Mouse (Mus musculus) adrenal gland, adult 2 months (tissue): ENCODE data around the gene Ube2z. TPM values are rescaled to one million over a fixed set of nuclear protein-coding genes. Genes with fewer than 3 reads are reported as not detected.

Source experiments
- DNase-seq: peaks from one replicate; pipeline ENCODE4 v3.0.0; 2021
- polyA plus RNA-seq: library from polyadenylated mRNA; depleted of rRNA; stranded (reverse); fragments of >200 nt; gene quantifications from 2 replicates; pipeline ENCODE4 v1.2.3, GENCODE M21; 2012; rRNA removed
- total RNA-seq, 2 experiments: library from RNA; stranded (reverse); gene quantifications; 2 replicates each; pipeline ENCODE4 v1.2.3; 2021

Gene Ube2z
- total and polyA plus RNA-seq, 3 experiments: 20.7 to 46.5 (median 45.3) TPM

DNA sequence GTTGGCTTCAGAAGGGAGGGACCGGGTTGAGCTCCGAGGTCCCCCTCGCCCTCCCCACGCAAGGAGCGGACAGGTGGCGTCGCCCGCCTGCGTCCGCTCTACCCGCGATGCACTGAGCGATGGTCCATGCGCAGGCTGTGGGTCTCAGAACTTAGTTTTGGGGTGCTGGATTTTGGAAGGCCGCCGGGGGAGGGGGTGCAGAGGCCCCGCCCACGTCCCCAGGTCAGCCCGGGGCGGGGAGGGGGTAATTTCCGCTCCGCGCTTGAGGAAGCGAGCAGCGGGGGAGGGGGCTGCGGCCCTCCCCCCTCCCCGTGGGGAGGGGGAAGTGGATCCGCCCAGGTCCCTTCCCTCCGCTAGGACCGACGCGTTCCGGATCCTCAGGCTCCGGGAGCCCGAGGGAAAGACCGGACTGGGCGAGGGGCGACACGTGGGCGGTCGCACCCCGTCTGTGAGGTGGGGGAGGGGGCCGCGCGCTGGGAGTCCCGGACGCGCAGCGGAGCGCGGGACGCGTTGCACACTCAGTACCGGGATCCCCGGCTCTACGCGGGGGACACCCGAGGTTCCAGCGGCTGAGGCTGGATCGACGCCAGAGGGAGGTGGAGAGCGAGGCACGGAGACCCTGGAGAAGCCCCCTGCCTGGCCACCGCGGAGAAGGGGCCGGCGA lies 58.2 kb downstream of the Ube2z start:
- peak; percentile 34 for DNase-seq

DNA sequence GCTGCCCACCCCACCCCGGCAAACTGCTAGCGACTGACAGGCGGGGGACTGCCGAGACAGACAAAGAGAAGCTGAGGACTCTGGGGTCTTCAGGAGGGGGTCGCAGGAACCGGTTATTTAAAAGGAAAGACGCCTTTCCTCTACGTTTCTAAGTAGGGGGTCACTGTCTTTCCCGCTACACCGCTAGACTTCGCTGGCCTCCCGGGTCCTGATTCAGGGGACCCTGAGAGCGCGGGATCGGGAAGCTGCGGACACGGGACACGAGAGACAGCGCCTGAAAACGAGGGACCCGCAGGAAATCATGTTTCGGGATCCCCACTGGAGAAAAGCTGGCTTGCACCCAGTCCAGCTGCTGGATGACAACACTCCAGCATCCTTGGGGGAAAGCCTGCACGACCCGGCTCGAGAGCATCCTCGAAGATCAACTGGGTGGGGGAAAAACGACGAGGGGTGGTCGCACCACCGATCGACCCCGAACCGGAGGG lies 58.8 kb downstream of the Ube2z start:
- peak; percentile 45 for DNase-seq

DNA sequence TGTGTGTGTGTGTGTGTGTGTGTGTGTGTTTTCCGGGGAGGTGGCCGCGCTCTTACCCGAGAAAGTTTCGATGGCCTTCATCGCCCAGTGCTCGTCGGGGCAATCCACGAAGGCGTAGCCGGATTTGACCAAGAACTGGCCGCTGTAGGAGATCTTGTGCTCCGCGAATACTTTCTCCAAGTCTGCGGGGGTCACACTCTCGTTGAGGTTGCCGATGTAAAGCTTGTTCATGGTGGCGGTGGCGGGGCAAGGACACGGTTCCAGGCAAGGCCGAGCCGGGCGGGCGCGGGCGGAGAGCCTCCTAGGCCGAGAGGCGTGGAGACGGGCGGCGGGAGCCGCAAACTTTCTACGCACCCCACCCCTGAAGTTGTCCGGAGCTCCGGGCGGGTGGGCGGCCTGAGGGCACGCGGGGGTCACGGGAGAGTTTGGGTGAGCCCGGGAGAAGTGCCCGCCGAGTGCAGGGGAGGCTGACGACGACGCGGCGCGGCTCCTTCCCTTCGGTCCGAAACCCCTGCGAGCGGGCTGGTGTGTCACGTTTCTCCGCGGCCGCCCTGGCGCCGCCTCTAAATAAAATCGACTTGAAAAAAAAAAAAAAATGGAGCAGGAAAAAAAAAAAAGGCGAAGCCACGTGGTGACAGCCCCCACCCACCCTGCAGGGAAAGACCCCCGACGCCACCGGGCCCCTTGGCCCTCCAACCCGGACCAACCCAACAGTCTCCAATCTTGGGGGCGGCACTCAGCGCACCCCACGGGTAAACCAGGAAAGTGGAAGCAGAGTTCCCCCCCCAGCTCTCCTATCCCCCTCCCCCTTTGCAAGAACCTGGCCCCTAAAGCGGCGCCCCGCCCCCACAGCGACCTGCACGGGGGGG lies 59.6 kb downstream of the Ube2z start, which contains the start of gene Igf2bp1:
Gene Igf2bp1 (minus strand): TSS at position 538 of the 869 bp plus-strand sequence.
- DNase-seq: peak; percentile 73

DNA sequence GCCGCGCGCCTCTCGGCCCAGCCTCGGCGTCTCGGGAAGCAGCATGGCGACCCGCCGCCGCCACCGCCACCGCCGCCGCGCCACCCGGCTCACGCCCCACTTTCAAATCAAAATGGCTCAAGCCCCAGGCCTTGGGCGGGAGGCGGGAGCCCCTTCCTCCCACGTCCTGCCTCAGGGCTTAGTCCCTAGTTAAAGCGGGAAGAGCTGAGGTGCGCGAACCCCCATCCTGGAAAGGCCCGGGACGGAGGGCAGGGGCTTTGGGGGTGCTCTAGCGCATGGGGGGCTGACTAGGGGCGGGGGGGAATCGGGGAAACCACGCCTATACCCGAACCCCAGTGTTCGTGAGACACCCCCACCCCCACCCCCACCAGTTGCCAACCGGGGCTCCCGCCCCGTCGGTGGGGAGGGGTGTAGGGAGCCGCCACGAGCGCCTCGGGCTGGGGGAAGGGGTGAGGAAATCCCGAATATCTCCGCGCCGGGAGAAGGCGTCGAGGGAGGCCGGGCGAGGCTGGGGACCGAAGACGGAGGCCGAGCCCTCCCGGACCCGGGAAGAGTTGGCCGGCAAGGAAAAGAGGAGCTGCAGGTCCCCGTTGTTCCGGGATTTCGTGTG lies 60.3 kb downstream of the Ube2z start:
- no peak for DNase-seq

DNA sequence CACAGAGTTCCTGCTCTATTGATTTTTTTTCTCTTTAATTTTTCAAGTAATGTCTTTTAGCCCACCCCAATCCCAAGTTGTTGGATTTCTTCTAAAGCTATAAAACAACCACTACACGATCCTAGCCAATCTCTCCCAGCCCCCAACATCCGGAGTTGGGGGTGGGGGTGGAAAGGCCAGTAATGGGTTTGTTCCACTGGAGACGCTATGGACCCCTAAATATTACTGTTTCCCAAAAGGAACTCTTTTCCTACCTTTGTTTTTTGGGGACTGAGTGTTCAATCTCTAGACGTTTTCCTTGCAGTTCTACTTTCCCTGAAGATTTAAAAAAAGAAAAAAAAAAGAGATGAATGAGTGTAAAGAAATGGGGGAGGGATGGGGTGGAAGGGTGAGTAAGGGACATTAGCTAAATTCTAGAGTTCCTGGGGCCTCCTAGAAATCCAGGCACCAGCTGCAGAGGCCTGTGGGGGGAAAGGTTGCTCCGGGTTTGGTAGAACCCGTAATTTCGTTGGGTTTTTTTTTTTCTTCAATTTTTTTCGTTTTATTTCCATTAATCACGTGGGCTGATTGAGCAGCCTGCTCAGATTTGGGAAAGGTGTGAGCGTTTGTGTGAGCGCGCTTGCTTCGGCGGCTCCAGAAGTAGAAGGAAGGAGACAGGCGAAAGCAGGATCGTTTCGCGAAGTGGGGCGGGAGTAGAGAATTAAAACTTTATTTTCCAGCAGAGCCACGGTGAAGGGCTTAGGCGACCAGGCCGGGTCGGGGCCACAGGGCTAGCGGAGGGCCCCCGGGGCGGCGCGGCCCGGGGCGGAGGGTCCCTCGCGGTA lies 61.0 kb downstream of the Ube2z start:
- peak; percentile 45 for DNase-seq

DNA sequence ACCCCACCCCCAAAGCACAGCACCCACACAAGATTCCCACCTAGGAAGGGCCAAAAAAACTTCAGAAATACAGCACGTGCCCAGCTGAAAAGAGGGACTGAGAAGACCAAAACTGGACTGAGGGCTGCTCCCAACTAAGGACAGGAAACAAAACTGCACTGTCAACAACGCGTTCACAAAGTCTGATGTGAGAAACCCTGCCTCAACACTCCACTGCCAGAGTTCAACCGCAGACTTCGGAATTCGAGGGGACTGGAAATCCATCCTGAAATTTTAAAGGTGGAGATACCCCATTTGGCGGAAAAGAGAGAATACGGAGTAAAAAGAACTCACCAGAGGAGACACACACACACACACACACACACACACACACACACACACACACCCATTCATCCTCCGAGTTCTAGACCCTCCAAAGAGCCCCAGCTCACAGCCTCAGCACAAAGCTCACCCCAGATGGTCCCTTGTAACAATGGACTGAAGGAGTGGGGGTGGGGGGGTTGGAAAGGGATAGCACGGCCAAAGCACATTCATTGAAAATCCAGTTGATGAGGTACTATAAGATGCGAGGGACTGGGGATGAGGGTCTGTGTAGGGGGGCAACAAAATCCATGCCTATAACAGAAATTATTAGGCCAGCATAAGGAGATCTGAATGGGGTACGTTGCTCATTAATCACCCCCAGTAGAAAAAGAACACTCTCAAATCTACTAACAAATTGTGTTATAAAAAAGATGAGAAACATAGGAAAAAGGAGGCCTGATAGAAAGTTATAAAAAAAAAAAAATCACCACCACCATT lies 61.9 kb downstream of the Ube2z start:
- DNase-seq: no peak

Other genes with a start within 250 kb of the Ube2z start
- 100 to 1,000 TPM; 179 to 254 TPM for gene Phospho1, start 240.9 kb downstream of the Ube2z start, total RNA-seq
- 431 and 453 TPM in 2 replicates for gene Phospho1, start 240.9 kb downstream of the Ube2z start, polyA plus RNA-seq
- gene Gngt2, start 228.2 kb downstream of the Ube2z start, total RNA-seq: 10 to 100 TPM; 21.4 to 30.4 TPM
- gene Gngt2, start 228.2 kb downstream of the Ube2z start, polyA plus RNA-seq: 1.3 and 1.4 TPM in 2 replicates
- 10 to 100 TPM; 11.9 to 12.3 TPM for gene Abi3, start 222.9 kb downstream of the Ube2z start, total RNA-seq
- 55.2 and 62.6 TPM in 2 replicates for gene Abi3, start 222.9 kb downstream of the Ube2z start, polyA plus RNA-seq
- gene B4galnt2, start 150.5 kb downstream of the Ube2z start, total RNA-seq: not detected
- 0.06 TPM in 1 of 2 replicates, not detected in the other for gene B4galnt2, start 150.5 kb downstream of the Ube2z start, polyA plus RNA-seq
- gene Igf2bp1, start 59.4 kb downstream of the Ube2z start, total RNA-seq: under 1 TPM; 0.59 to 0.95 TPM
- gene Igf2bp1, start 59.4 kb downstream of the Ube2z start, polyA plus RNA-seq: 0.10 and 0.19 TPM in 2 replicates
- gene Gip, start 40.8 kb downstream of the Ube2z start, total RNA-seq: not detected
- gene Gip, start 40.8 kb downstream of the Ube2z start, polyA plus RNA-seq: not detected in 2 replicates
- gene Snf8, start 30.5 kb downstream of the Ube2z start, total RNA-seq: 10 to 100 TPM; 79.5 to 92.8 TPM
- 9.6 and 11.3 TPM in 2 replicates for gene Snf8, start 30.5 kb downstream of the Ube2z start, polyA plus RNA-seq
- gene Atp5g1, start 10.3 kb upstream of the Ube2z start, total RNA-seq: 100 to 1,000 TPM; 240 to 384 TPM
- gene Atp5g1, start 10.3 kb upstream of the Ube2z start, polyA plus RNA-seq: 484 and 733 TPM in 2 replicates
- not detected for gene Calcoco2, start 46.6 kb upstream of the Ube2z start, total RNA-seq
- not detected in 2 replicates for gene Calcoco2, start 46.6 kb upstream of the Ube2z start, polyA plus RNA-seq
- gene Ttll6, start 68.4 kb upstream of the Ube2z start, total RNA-seq: not detected
- 0.03 TPM in 1 of 2 replicates, not detected in the other for gene Ttll6, start 68.4 kb upstream of the Ube2z start, polyA plus RNA-seq
- not detected for gene Hoxb13, start 128.9 kb upstream of the Ube2z start, total RNA-seq
- gene Hoxb13, start 128.9 kb upstream of the Ube2z start, polyA plus RNA-seq: not detected in 2 replicates
- 100 to 1,000 TPM; 183 to 377 TPM for gene Hoxb9, start 206.1 kb upstream of the Ube2z start, total RNA-seq
- 156 and 180 TPM in 2 replicates for gene Hoxb9, start 206.1 kb upstream of the Ube2z start, polyA plus RNA-seq
- gene Hoxb8, start 216.5 kb upstream of the Ube2z start, total RNA-seq: 10 to 100 TPM; 67.3 to 93.9 TPM
- gene Hoxb8, start 216.5 kb upstream of the Ube2z start, polyA plus RNA-seq: 357 and 428 TPM in 2 replicates
- gene Hoxb7, start 221.2 kb upstream of the Ube2z start, total RNA-seq: 10 to 100 TPM; 46.4 to 46.7 TPM
- 48.8 and 55.9 TPM in 2 replicates for gene Hoxb7, start 221.2 kb upstream of the Ube2z start, polyA plus RNA-seq
- 10 to 100 TPM; 33.0 to 72.2 TPM for gene Hoxb6, start 227.1 kb upstream of the Ube2z start, total RNA-seq
- gene Hoxb6, start 227.1 kb upstream of the Ube2z start, polyA plus RNA-seq: 201 and 210 TPM in 2 replicates
- gene Hoxb5, start 237.9 kb upstream of the Ube2z start, total RNA-seq: 10 to 100 TPM; 15.2 to 31.6 TPM
- gene Hoxb5, start 237.9 kb upstream of the Ube2z start, polyA plus RNA-seq: 43.4 and 45.6 TPM in 2 replicates